Mouse (Mus musculus): ENCODE measurements around the gene Pir. TPM values are rescaled to one million over a fixed set of nuclear protein-coding genes. Genes with fewer than 3 reads are reported as not detected.

The Pir gene
- polyA plus RNA-seq, 1 experiment from 2014 or later, result 20.2 TPM

DNA sequence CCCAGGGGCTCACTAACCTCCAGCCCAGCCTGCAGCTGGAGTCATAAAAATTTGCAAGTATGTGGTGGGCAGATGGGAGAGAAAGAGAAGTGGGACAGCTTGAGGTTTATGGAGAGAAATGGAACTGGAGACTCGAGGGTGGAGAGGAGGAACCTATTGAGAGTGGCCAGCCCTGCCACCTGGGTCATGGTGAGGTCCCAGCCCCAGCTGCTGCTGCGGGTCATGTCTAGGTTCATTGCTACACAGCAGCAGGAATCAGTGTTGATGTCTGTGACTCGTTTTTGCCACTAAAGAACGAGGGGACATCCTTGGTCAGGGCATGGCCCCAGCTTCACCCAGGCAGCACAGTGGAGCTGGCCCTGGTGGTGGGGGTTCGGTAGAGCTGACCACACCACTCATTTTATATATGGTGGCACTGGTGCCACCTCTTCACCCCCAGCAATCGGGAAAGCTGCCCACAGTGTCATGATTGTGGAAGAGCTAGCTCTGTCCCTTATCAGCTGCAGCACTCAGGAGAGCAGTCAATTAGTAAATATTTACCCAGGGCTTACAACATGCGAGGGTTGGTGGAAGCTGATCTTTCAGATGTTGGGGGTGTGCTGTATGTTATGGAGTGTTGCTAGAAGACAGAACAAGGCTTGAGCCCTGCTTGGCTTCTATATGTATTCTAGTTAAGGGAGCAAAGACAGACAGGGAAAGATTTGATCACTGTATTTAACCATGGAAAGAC lies 11.9 kb downstream of the Pir start:
- WGBS (ENCODE audit: insufficient replicate concordance), result 35% methylated on average over 7 of the region's 7 CpGs
- no peak overlapping the region for H3K4me3 ChIP-seq (replicated peaks)
- no peaks in the 10 kb centered on the region for H3K36me3 ChIP-seq
- 0 out of 2 replicates have a peak, but pooled peaks cover 2% of the 10 kb centered on the region for H3K27me3 ChIP-seq
- no peak overlapping the region for H3K27ac ChIP-seq
- H3K9me3 ChIP-seq (replicated peaks), result no peaks in the 10 kb centered on the region
- no peak overlapping the region for H3K4me2 ChIP-seq
- ATAC-seq (ENCODE audit: low read depth) (peak; percentile 63), DNase-seq (no peak)
- no peaks in the 10 kb centered on the region for H3K4me1 ChIP-seq (replicated peaks)
- H3K9ac ChIP-seq, result no peak overlapping the region

DNA sequence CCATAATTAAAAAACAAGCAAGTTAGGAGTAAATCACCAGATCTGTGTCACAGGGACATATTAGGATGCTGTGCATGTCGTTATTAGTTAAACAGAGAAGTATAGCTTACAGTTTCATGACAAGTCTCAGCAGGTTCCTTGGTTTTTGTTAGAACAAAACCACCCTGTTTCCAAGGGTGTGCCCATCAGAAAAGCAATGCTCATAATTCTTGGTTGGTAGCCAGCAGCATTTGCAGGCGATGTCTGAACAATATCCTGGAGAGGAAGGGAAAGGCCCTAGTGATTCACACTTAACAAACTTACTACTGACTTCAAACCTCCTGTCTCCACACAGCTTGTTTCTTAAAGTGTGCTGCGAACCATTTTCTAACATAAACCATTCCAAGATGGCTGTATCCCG lies 14.6 kb downstream of the Pir start:
- no peak for ATAC-seq (ENCODE audit: low read depth)

GRCm38 (mm10) chrX:164287077-164287476 lies 17.9 kb downstream of the Pir start:
- Histone ChIP-seq H3K4me3 (replicated peaks) (no peak overlapping the region), H3K9ac (no peak overlapping the region), H3K4me2 (no peak overlapping the region), H3K27me3 (0 out of 2 replicates have a peak, but pooled peaks cover 2% of the 10 kb centered on the region), H3K27ac (no peak overlapping the region), H3K36me3 (no peaks in the 10 kb centered on the region), H3K9me3 (replicated peaks) (no peaks in the 10 kb centered on the region), H3K4me1 (replicated peaks) (no peaks in the 10 kb centered on the region)
- WGBS (ENCODE audit: insufficient replicate concordance), result 53% methylated on average over 3 of the region's 3 CpGs
- ATAC-seq (ENCODE audit: low read depth) (no peak), DNase-seq (no peak)

More for the DNA sequence above, 14.6 kb downstream of the Pir start:
- no peak overlapping the region for H3K4me2 ChIP-seq
- H3K9ac ChIP-seq, result no peak overlapping the region
- no peaks in the 10 kb centered on the region for H3K36me3 ChIP-seq
- H3K27me3 ChIP-seq, result 0 out of 2 replicates have a peak, but pooled peaks cover 2% of the 10 kb centered on the region
- no peaks in the 10 kb centered on the region for H3K4me1 ChIP-seq (replicated peaks)
- DNase-seq, result no peak
- 67% methylated on average over 4 of the region's 4 CpGs for WGBS (ENCODE audit: insufficient replicate concordance)
- no peaks in the 10 kb centered on the region for H3K9me3 ChIP-seq (replicated peaks)
- no peak overlapping the region for H3K27ac ChIP-seq
- no peak overlapping the region for H3K4me3 ChIP-seq (replicated peaks)

GRCm38 (mm10) chrX:164291147-164291546 lies 22.0 kb downstream of the Pir start:
- Histone ChIP-seq H3K9me3 (replicated peaks) (no peaks in the 10 kb centered on the region), H3K36me3 (no peaks in the 10 kb centered on the region), H3K27ac (no peak overlapping the region), H3K9ac (no peak overlapping the region), H3K4me1 (replicated peaks) (no peaks in the 10 kb centered on the region), H3K4me3 (replicated peaks) (no peak overlapping the region), H3K4me2 (no peak overlapping the region), H3K27me3 (no peaks in the 10 kb centered on the region)
- no peak for ATAC-seq (ENCODE audit: low read depth)
- DNase-seq, result no peak
- 41% methylated on average over 5 of the region's 5 CpGs for WGBS (ENCODE audit: insufficient replicate concordance)

- Histone ChIP-seq H3K9ac (no peak overlapping the region), H3K4me1 (replicated peaks) (no peaks in the 10 kb centered on the region), H3K27ac (no peak overlapping the region), H3K36me3 (no peaks in the 10 kb centered on the region), H3K4me3 (replicated peaks) (no peak overlapping the region), H3K9me3 (replicated peaks) (no peaks in the 10 kb centered on the region), H3K4me2 (no peak overlapping the region), H3K27me3 (no peaks in the 10 kb centered on the region)
- ATAC-seq (ENCODE audit: low read depth) (no peak), DNase-seq (no peak)
- 38% methylated on average over 2 of the region's 2 CpGs for WGBS (ENCODE audit: insufficient replicate concordance)
Observed at GRCm38 (mm10) chrX:164306250-164306649, 37.1 kb downstream of the Pir start.

GRCm38 (mm10) chrX:164313876-164314275 lies 44.7 kb downstream of the Pir start:
- no peaks in the 10 kb centered on the region for H3K9me3 ChIP-seq (replicated peaks)
- WGBS (ENCODE audit: insufficient replicate concordance), result 45% methylated on average over 1 of the region's 1 CpGs
- H3K9ac ChIP-seq, result no peak overlapping the region
- H3K4me2 ChIP-seq, result no peak overlapping the region
- ATAC-seq (ENCODE audit: low read depth) (no peak), DNase-seq (no peak)
- H3K27me3 ChIP-seq, result no peaks in the 10 kb centered on the region
- H3K4me3 ChIP-seq (replicated peaks), result no peak overlapping the region
- no peaks in the 10 kb centered on the region for H3K36me3 ChIP-seq
- no peak overlapping the region for H3K27ac ChIP-seq
- H3K4me1 ChIP-seq (replicated peaks), result no peaks in the 10 kb centered on the region

DNA sequence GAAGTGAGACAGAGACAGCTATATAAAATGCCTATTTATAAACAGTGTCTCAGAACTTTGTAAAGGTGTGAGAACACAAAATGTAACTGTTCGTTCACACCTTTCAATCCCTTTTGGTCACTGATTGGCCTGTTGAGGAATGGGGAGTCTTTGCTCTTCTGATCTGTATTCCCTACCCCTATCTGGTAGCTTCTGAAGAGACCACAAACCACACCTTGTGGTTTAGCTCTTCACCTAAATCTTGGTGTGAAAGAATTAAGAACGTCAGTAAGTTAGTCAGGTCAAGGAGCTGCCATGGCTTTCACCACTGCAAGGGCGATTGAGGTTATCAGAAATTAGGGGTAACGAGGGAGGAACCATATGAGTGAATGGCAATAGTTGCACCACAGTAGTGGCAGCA lies 49.4 kb downstream of the Pir start:
- DNase-seq, result no peak
- H3K27ac ChIP-seq, result no peak overlapping the region
- H3K4me3 ChIP-seq (replicated peaks), result no peak overlapping the region
- ATAC-seq (ENCODE audit: low read depth), result no peak
- no peaks in the 10 kb centered on the region for H3K9me3 ChIP-seq (replicated peaks)
- H3K36me3 ChIP-seq, result no peaks in the 10 kb centered on the region
- H3K9ac ChIP-seq, result no peak overlapping the region
- no peaks in the 10 kb centered on the region for H3K4me1 ChIP-seq (replicated peaks)
- WGBS (ENCODE audit: insufficient replicate concordance), result 72% methylated on average over 4 of the region's 4 CpGs
- no peaks in the 10 kb centered on the region for H3K27me3 ChIP-seq
- no peak overlapping the region for H3K4me2 ChIP-seq

DNA sequence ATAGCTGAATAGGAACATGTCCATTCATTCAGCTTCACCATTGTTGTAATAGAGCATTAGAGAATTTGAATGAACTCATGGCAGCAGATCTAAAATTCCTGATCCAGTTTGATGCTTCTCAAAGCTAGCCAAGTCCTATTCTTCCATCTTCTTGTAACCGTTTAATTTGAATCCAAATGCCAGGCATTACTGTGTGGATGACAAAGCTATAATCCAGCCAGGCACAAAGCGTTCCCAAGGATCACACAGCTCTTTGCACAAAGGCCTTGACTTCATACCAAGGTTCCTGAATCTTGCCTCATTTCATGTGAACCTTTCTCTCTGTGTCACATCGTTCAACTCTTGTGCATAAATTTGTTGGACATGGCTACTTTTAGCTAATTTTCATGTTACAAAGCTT lies 50.9 kb downstream of the Pir start:
- ATAC-seq (ENCODE audit: low read depth), result no peak
- H3K9ac ChIP-seq, result no peak overlapping the region
- DNase-seq, result no peak
- no peaks in the 10 kb centered on the region for H3K4me1 ChIP-seq (replicated peaks)
- H3K9me3 ChIP-seq (replicated peaks), result no peaks in the 10 kb centered on the region
- H3K36me3 ChIP-seq, result no peaks in the 10 kb centered on the region
- H3K27me3 ChIP-seq, result no peaks in the 10 kb centered on the region
- no peak overlapping the region for H3K4me3 ChIP-seq (replicated peaks)
- H3K4me2 ChIP-seq, result no peak overlapping the region
- H3K27ac ChIP-seq, result no peak overlapping the region
- WGBS (ENCODE audit: insufficient replicate concordance), result 69% methylated on average over 3 of the region's 3 CpGs

- WGBS (ENCODE audit: insufficient replicate concordance), result 62% methylated on average over 5 of the region's 5 CpGs
- H3K27ac ChIP-seq, result no peak overlapping the region
- no peaks in the 10 kb centered on the region for H3K27me3 ChIP-seq
- H3K4me3 ChIP-seq (replicated peaks), result no peak overlapping the region
- no peaks in the 10 kb centered on the region for H3K36me3 ChIP-seq
- no peaks in the 10 kb centered on the region for H3K9me3 ChIP-seq (replicated peaks)
- DNase-seq (no peak), ATAC-seq (ENCODE audit: low read depth) (no peak)
- no peak overlapping the region for H3K4me2 ChIP-seq
- no peak overlapping the region for H3K9ac ChIP-seq
- H3K4me1 ChIP-seq (replicated peaks), result no peaks in the 10 kb centered on the region
Observed at GRCm38 (mm10) chrX:164322492-164322891, 53.3 kb downstream of the Pir start.

GRCm38 (mm10) chrX:164323391-164323913 lies 54.3 kb downstream of the Pir start:
- DNase-seq, result no peak
- WGBS (ENCODE audit: insufficient replicate concordance), result 67% methylated on average over 4 of the region's 4 CpGs
- Histone ChIP-seq H3K27me3 (no peaks in the 10 kb centered on the region), H3K36me3 (no peaks in the 10 kb centered on the region), H3K4me2 (no peak overlapping the region), H3K27ac (no peak overlapping the region), H3K4me1 (replicated peaks) (no peaks in the 10 kb centered on the region), H3K9me3 (replicated peaks) (no peaks in the 10 kb centered on the region), H3K9ac (no peak overlapping the region), H3K4me3 (replicated peaks) (no peak overlapping the region)
- no peak for ATAC-seq (ENCODE audit: low read depth)

DNA sequence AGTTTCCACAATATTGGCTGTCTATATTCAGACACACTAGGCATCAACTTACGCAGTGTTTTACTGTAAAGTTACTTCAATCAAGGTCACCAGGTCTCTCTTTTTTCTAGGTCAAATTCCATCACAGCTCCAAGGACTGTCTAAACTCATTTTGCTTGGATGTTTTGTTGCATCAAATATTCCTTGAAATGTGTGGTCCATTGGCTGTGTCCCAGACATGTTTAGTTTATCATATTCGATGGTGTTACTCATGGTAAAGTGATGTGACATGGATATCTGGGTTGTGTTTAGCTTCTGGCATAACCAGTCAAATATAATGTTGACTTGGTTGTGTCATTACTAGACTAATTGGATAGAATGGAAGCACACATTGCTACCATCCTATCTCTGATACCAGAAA lies 61.2 kb downstream of the Pir start:
- 61% methylated on average over 2 of the region's 2 CpGs for WGBS (ENCODE audit: insufficient replicate concordance)
- no peak for DNase-seq
- Histone ChIP-seq H3K9me3 (replicated peaks) (no peaks in the 10 kb centered on the region), H3K4me1 (replicated peaks) (no peaks in the 10 kb centered on the region), H3K27me3 (no peaks in the 10 kb centered on the region), H3K4me3 (replicated peaks) (no peak overlapping the region), H3K27ac (no peak overlapping the region), H3K36me3 (no peaks in the 10 kb centered on the region), H3K4me2 (no peak overlapping the region), H3K9ac (no peak overlapping the region)
- ATAC-seq (ENCODE audit: low read depth), result no peak

GRCm38 (mm10) chrX:164330766-164331165 lies 61.6 kb downstream of the Pir start:
- Histone ChIP-seq H3K4me3 (replicated peaks) (no peak overlapping the region), H3K36me3 (no peaks in the 10 kb centered on the region), H3K27ac (no peak overlapping the region), H3K4me1 (replicated peaks) (no peaks in the 10 kb centered on the region), H3K4me2 (no peak overlapping the region), H3K27me3 (no peaks in the 10 kb centered on the region), H3K9ac (no peak overlapping the region), H3K9me3 (replicated peaks) (no peaks in the 10 kb centered on the region)
- DNase-seq (no peak), ATAC-seq (ENCODE audit: low read depth) (no peak)
- 74% methylated on average over 3 of the region's 3 CpGs for WGBS (ENCODE audit: insufficient replicate concordance)

Measured in liver, embryonic 13.5 days (tissue).